Mouse (Mus musculus): Measurements from ENCODE around the gene Gstt3.

Gstt3 gene

DNA sequence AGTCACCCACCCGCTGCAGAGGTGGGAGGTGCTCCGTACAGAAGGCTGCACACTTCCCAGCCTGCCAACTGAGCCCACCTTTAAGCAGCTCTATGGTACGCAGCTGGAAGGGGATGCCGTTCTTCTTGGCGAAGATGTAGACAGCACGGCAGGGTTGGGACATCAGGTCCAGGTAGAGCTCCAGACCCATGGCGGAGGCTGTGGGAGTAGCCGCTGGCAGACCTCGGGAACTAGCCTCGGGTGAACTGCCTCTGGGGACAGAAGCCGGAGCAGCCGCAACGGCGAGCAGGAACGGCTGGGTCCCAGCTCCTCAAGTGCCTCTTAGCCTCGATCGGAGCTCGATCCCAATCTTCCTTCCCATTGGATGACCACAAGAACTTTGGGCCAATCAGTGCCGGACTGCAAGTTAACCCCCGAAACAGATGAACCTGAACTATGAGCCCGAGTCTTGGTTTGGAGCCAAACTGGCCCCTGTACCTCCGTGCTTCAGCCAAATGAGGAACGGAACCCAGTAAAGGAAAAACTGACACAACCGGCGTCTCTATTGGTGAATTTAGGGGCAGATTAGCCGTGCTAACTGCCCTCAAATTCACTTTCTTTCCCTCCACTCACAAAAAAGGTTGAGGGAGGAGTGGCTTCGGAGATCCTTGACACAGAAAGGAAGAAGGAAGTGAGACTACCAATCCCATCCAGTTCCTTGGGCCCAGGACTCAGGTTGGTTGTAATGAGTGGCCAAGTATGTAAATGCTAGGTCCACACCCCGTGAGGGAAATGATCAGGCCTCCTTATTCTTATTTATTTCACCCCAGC, at the start of gene Gstt3, which contains the start of gene Gm20441:
Gstt3 (minus strand) TSS at position 646 of the 810 bp plus-strand sequence.
Gm20441 (minus strand) TSS at position 186 of the 810 bp plus-strand sequence.
- ATAC-seq (ENCODE audit: low TSS enrichment) = peak; percentile 50; the same call in 1 of the 2 replicates

DNA sequence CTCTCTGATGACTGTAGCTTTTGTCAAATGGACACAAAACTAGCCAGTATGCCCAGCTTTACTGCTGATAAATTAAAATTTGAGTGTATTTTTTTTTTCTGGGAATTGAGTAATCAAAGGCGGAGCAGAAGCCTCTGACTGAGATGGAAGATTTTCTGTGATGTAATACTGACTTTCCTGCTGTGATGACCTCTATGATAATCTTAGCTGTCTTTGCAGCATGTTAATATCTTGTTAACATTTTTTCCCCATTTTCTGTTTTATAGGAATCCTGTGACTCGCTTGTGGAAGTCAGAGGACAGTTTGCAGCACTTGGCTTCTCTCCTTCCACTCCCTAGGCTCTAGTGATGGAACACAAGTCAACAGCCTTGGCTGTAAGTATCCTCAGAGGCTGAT, 49.1 kb upstream of the Gstt3 start:
- ATAC-seq (ENCODE audit: low TSS enrichment) = no peak

DNA sequence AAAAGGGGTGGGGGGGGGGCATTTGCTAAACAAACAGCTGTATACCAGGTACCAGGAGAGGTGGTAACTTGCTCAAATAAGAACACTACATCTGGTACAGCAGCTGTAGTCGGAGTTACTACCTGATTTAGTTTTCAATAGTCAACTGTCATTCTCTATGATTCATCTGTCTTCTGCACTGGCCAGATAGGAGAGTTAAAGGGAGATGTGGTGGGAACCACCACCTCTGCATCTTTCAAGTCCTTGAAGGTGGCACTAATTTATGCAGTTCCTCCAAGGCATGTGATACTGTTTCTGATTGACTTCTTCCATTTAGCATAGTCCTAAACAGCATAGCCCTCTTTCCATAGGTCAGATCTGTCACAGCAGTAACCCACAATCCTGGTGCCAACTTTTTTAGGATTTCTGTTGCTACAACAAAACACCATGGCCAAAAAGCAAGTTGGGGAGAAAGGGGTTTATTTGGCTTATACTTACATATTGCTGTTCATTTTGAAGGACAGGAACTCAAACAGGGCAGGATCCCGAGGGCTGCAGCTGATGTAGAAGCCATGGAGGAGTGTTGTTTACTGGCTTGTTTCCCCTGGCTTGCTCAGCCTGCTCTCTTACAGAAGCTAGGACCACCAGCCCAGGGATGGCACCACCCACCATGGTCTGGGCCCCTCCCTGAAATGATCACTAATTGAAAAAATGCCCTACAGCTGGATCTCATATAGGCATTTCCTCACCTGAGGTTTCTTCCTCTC, 48.5 kb upstream of the Gstt3 start:
- ATAC-seq (ENCODE audit: low TSS enrichment) = no peak

DNA sequence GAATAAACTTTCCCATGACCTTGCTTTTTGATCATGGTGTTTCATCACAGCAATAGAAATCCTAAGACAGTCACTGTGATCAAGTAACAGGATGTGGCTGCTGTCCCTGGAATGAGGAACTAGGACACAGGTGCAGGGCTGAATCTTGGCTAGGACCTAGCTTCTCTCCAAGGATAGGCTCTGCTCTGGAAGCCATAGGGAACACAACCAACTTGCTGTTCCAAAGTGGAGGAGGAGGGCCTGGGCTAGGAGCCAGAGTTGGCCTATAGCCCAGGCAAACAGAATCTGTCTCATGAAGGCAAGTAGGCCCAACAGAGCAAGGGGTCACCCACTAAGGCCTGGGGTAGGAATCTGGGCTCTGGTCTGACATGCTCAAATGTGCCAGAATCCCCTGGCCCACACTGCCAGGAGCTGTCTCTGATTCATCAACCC, 47.3 kb upstream of the Gstt3 start:
- ATAC-seq (ENCODE audit: low TSS enrichment) = peak; percentile 91

DNA sequence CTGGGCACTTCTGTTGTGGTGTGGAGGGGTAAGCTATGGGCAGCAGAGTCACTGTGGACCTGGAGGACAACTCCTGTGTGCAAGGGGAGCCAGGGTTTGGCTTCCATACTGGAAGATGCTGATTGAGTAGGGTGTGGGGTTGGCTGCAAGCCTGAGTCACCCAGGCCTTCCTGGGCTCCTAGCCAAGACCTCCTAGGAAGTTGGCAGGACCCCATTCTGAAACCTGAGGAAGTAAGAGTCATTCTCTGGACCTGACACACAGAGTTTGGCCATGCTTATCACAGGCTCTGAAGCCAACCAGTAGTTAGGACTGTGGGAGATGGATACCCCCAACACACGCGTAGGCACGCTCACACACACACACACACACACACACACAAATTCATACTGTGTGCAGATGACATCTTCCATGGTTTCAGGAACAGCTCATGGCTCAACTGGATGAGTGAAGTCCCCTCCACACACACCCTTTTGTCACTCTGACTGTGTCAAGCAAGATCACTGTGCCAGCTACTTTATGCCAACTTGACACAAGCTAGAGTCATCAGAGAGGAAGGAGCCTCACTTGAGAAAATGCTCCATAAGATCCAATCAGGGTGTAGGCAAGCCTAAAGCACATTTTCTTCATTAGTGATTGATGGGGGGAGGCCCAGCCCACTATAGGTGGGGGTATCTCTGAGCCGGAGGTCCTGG, 46.6 kb upstream of the Gstt3 start:
- ATAC-seq (ENCODE audit: low TSS enrichment) = no peak

DNA sequence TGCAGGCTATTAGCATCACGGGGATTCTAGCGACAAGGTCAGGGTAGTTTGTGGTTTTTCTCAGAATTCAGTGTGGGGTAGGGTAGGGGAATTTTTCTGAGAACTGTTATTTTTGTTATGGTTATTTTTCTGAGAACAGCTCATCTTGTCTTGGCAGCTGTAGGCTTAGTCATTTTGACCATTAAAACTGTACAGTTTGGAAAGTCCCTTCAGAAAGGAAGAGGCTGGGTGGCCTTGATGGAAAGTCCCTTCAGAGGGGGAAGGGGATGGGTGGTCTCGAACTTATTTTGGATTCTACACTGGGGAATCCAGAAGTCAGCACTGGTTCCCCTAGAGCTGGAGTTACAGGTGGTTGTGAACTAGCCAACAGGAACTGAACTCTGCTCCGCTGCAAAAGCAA, 43.3 kb upstream of the Gstt3 start:
- no peak for ATAC-seq (ENCODE audit: low TSS enrichment)

DNA sequence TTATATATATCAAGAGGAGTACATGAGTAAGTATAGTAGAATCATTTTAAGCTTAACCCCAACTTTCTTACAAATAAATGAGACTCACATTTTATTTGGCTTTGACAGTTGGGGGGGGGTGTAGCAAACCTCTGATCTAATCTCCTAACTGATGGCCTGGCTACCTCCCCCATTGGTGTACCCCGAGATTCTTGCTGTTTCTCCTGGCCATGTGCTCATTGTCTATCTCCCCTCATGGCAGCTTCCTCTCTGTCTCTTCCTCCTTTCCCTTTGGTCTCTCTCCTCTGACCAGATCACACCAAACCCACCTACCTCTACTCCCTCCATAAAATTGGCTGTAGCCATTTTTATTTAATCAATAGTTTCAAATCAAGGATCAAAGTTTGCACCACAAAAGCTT, 42.6 kb upstream of the Gstt3 start:
- no peak for ATAC-seq (ENCODE audit: low TSS enrichment)

- ATAC-seq (ENCODE audit: low TSS enrichment) = no peak
These were observed 41.2 kb upstream of the Gstt3 start, which contains the start of gene Gstt4 for GRCm38 (mm10) chr10:75822443-75822842. Gstt4 (minus strand) TSS chr10:75822543.

DNA sequence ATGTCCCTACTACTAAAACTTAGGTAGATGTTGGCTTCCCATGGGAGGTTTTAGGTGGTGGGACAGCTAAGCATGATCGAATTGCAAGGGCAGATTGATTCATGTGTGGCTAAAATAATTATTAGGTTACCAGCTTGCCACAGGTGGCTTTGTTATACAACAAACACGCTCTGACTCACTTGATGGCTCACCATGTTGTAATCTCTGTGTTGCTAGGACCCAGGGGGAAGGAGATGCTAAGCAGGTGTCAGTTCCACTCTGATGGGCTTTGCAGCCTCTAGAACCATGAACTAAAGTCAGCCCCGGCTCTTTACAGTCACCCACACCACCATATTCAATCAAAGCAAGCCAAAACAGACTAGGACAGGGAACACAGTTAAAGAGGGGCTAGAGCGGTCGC, 38.7 kb upstream of the Gstt3 start:
- ATAC-seq (ENCODE audit: low TSS enrichment) = no peak

- no peak for ATAC-seq (ENCODE audit: low TSS enrichment)
These were observed 37.4 kb upstream of the Gstt3 start for GRCm38 (mm10) chr10:75818641-75819040.

DNA sequence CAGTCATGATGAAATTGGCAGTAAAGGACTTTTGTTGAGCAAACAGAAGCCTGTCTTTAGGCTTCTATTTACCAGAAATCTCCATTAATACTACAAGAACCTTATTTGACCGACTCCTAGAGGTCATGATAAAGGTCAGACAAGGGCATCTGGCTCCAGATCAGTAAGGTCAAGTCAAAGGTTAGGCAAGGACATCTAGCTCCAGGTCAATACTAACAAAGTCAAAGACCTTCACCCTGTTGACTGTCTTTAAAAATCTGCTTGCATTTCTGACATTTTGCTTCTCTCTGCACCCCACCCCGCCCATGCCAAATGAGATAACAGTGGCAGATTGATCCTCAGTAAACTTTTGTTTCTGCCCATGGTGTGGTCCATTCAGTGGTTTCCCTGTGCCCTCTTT, 23.0 kb upstream of the Gstt3 start:
- ATAC-seq (ENCODE audit: low TSS enrichment) = no peak

DNA sequence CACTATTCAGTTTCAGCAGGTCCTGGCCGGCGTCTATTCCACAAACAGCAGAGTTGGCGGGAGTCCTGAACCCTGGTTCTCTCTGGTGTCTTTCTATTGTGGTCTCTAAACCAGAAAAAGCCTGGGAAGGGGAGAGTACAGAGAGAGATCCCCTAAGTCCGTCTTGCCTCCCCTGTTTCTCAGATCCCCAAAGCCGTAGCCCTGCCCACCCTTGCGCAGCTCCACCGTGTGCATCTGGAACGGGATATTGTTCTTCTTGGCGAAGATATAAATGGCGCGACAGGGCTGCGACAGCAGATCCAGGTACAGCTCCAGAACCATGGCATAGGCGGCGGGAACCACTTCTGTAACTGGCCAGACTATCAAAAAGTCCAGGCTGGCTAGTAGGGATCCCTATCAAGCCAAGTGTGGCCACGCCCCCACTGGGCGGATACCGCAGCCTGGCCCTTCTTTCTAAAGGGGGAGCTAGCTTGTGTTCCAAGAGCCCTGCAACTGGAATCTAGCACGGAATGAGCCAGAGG, 17.0 kb upstream of the Gstt3 start, which contains the start of gene Gstt1:
Gstt1 (minus strand) TSS at position 409 of the 521 bp plus-strand sequence.
- ATAC-seq (ENCODE audit: low TSS enrichment) = peak; percentile 69

GRCm38 (mm10) chr10:75797619-75798175, 16.5 kb upstream of the Gstt3 start:
- ATAC-seq (ENCODE audit: low TSS enrichment) = peak; percentile 87

GRCm38 (mm10) chr10:75796731-75797516, 15.7 kb upstream of the Gstt3 start:
- no peak for ATAC-seq (ENCODE audit: low TSS enrichment)

GRCm38 (mm10) chr10:75794880-75795279, 13.7 kb upstream of the Gstt3 start:
- ATAC-seq (ENCODE audit: low TSS enrichment) = no peak

DNA sequence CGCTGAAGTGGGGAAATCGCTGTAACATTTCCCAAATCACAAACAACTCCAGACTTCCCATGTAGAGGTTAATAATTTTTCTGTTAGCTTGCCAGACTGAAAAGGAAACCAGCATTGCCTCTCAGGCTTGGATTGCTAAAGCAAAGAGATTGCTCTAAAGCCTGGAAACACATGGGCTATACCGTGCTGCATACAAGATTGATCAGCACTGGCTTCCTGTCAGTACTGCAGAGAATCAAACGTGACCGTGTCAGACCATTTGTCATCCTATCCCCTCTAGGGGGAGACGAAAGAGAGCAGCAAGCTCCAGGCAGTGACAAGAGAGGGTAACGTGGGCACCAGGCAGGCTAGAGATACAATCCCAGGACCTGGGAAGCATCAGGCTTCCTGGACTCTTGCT, 9.6 kb upstream of the Gstt3 start:
- no peak for ATAC-seq (ENCODE audit: low TSS enrichment)

- ATAC-seq (ENCODE audit: low TSS enrichment) = no peak
These were observed 8.6 kb upstream of the Gstt3 start for GRCm38 (mm10) chr10:75789841-75790240.

DNA sequence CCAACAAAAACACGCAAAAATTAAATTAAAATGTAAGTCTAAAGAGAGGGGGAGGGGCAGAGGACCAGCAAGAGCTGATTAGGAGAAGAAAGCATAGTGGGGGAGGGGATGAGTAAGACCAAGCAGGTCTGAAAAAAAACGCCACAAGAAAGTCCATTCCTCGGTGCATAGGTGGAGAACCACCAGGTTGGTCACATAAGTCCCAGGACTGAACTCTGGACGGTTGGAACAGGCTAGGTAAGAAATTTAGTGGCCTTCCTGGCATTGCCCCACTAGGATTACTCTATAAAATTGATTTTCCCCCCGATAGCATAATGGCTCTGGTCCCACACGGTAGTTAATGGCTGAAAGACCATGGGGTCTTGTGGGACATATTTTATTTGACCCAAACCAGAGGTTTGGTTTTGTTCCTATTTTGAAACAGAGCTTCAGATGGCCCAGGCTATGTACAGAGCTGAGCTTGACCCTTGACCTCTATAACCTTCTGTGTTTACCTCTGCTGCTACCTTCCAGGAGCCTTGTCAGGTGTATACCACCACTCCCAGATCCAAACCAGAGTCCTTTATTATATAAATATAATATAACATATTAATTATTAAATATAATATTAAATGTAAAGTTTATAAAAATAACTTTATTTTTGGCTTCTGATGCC, 8.0 kb upstream of the Gstt3 start:
- ATAC-seq (ENCODE audit: low TSS enrichment) = no peak

DNA sequence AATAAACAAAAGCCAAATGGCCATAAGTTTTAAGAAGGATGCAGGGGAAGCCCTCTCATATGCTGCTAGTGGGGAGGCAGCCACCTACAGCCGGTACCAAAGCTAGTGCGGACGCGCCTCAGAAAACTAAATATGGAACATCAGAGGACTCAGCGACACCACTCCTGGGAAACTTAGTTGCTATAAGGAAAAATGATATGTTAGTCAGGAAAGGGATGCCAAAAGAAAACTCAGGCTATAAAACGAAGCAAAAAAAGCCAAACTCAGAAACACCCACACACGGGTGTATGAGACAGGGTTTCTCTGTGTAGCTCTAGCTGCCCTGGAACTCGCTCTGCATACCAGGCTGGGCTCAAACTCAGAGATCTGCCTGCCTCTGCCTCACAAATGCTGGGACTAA, 7.1 kb upstream of the Gstt3 start:
- peak; percentile 98 for ATAC-seq (ENCODE audit: low TSS enrichment)

GRCm38 (mm10) chr10:75785442-75785841, 4.2 kb upstream of the Gstt3 start:
- ATAC-seq (ENCODE audit: low TSS enrichment) = no peak
